Mouse (Mus musculus): ENCODE measurements around the gene Parp16. TPM values are rescaled to one million over a fixed set of nuclear protein-coding genes. Genes with fewer than 3 reads are reported as not detected.

Parp16 gene
- total RNA-seq (2021), result 26.8 and 26.9 TPM in 2 replicates
- long read RNA-seq, transcript Parp16-202 (6 exons, 2,518 nt), result major isoform, 18 of 28 reads
- long read RNA-seq, partial matches to known transcripts, result 6 of 28 reads
- long read RNA-seq, other reads (novel, unspliced or antisense), result 3 of 28 reads

GRCm38 (mm10) chr9:65195053-65195452 is at the start of gene Parp16:
Gene Parp16, plus strand, starts transcription at chr9:65195353.
- DNase-seq, result no peak

- no peak for DNase-seq
Observed at GRCm38 (mm10) chr9:65146001-65146400, 49.2 kb upstream of the Parp16 start.

GRCm38 (mm10) chr9:65148507-65148906 is 46.6 kb upstream of the Parp16 start:
- no peak for DNase-seq

GRCm38 (mm10) chr9:65152711-65153330 is 42.3 kb upstream of the Parp16 start:
- no peak for DNase-seq

- DNase-seq, result no peak
Observed at GRCm38 (mm10) chr9:65153331-65153711, 41.8 kb upstream of the Parp16 start.

GRCm38 (mm10) chr9:65154692-65155455 is 40.3 kb upstream of the Parp16 start:
- no peak for DNase-seq

- no peak for DNase-seq
Observed at GRCm38 (mm10) chr9:65156604-65157003, 38.5 kb upstream of the Parp16 start.

- DNase-seq, result no peak
Observed at GRCm38 (mm10) chr9:65157631-65158030, 37.5 kb upstream of the Parp16 start.

- DNase-seq, result no peak
Observed at GRCm38 (mm10) chr9:65161188-65161587, 34.0 kb upstream of the Parp16 start.

GRCm38 (mm10) chr9:65161881-65162280 is 33.3 kb upstream of the Parp16 start:
- DNase-seq, result no peak

- DNase-seq, result peak; percentile 37
Observed at GRCm38 (mm10) chr9:65162711-65163639, 32.2 kb upstream of the Parp16 start.

GRCm38 (mm10) chr9:65164870-65165269 is 30.3 kb upstream of the Parp16 start:
- DNase-seq, result no peak

GRCm38 (mm10) chr9:65166386-65166785 is 28.8 kb upstream of the Parp16 start:
- no peak for DNase-seq

- DNase-seq, result no peak
Observed at GRCm38 (mm10) chr9:65168534-65168933, 26.6 kb upstream of the Parp16 start.

- no peak for DNase-seq
Observed at GRCm38 (mm10) chr9:65168952-65169351, 26.2 kb upstream of the Parp16 start.

GRCm38 (mm10) chr9:65172654-65173053 is 22.5 kb upstream of the Parp16 start:
- no peak for DNase-seq

GRCm38 (mm10) chr9:65175234-65175938 is 19.8 kb upstream of the Parp16 start:
- no peak for DNase-seq

- DNase-seq, result no peak
Observed at GRCm38 (mm10) chr9:65175939-65176871, 18.9 kb upstream of the Parp16 start.

- DNase-seq, result no peak
Observed at GRCm38 (mm10) chr9:65177497-65177896, 17.7 kb upstream of the Parp16 start.

GRCm38 (mm10) chr9:65177912-65178311 is 17.2 kb upstream of the Parp16 start:
- DNase-seq, result no peak

Measured in adrenal gland, postnatal 25 days (tissue).